Mouse (Mus musculus) ES-Bruce4 (cell line): Measurements from ENCODE around the gene Cfap54. TPM values are rescaled to one million over a fixed set of nuclear protein-coding genes. Genes with fewer than 3 reads are reported as not detected.

Experiments used
- H3K27ac ChIP-seq: 2 replicates; pipeline ENCODE4 v1.5.1; 2012; ENCODE audit warnings: low read length, inconsistent platforms; ENCODE audit not compliant: insufficient read depth
- H3K27me3 ChIP-seq: 2 replicates; pipeline ENCODE4 v1.6.1; 2012; ENCODE audit warnings: mild to moderate bottlenecking, low read length, inconsistent platforms; ENCODE audit not compliant: control insufficient read depth, poor library complexity, insufficient read depth, severe bottlenecking
- H3K36me3 ChIP-seq: 2 replicates; pipeline ENCODE4 v1.6.1; 2012; ENCODE audit warnings: inconsistent platforms, mild to moderate bottlenecking, low read length, moderate library complexity; ENCODE audit not compliant: control insufficient read depth, poor library complexity, insufficient read depth, severe bottlenecking
- H3K4me1 ChIP-seq: one replicate; pipeline ENCODE4 v1.8.1; 2011; ENCODE audit warnings: low read length; ENCODE audit not compliant: control insufficient read depth, insufficient read depth
- H3K4me3 ChIP-seq: 2 replicates; pipeline ENCODE4 v1.5.1; 2011; ENCODE audit warnings: low read depth, mild to moderate bottlenecking, low read length
- H3K9ac ChIP-seq: 2 replicates; pipeline ENCODE4 v1.6.1; 2012; ENCODE audit warnings: low read depth, mild to moderate bottlenecking, inconsistent platforms; ENCODE audit not compliant: poor library complexity, severe bottlenecking
- H3K9me3 ChIP-seq: replicated peaks from 2 replicates; pipeline ENCODE4 v1.6.1; 2012; ENCODE audit warnings: mild to moderate bottlenecking, low read length, inconsistent platforms; ENCODE audit not compliant: control insufficient read depth, poor library complexity, insufficient read depth, severe bottlenecking
- CTCF ChIP-seq: IDR thresholded peaks from one replicate; pipeline ENCODE4 v1.8.1; 2011; ENCODE audit warnings: low read depth, low read length
- EP300 ChIP-seq: IDR thresholded peaks from 2 replicates; pipeline ENCODE4 v1.6.1; 2011; ENCODE audit warnings: low read depth, low read length; ENCODE audit not compliant: insufficient read depth
- POLR2A ChIP-seq: IDR thresholded peaks from one replicate; pipeline ENCODE4 v1.8.1; 2011; ENCODE audit warnings: low read length; ENCODE audit not compliant: insufficient read depth
- polyA plus RNA-seq: library from polyadenylated mRNA; stranded (reverse); fragments of >200 nt; gene quantifications from 2 replicates; pipeline ENCODE4 v1.2.4, GENCODE M21; 2011; ENCODE audit warnings: low read depth; ENCODE audit not compliant: missing spikeins, insufficient read depth, insufficient read length

Cfap54 gene
- polyA plus RNA-seq, 1 experiment, result not detected

- Histone ChIP-seq H3K36me3 (no peaks in the 10 kb centered on the region), H3K27ac (no peak overlapping the region), H3K9ac (no peak overlapping the region), H3K4me1 (no peaks in the 10 kb centered on the region), H3K4me3 (no peak overlapping the region), H3K9me3 (no peaks in the 10 kb centered on the region), H3K27me3 (no peaks in the 10 kb centered on the region)
- TF ChIP-seq EP300 (no peak), POLR2A (no peak)
These were observed 13.7 kb upstream of the Cfap54 start for GRCm38 (mm10) chr10:93094957-93095580.

- H3K9me3 ChIP-seq, result no peaks in the 10 kb centered on the region
- H3K27ac ChIP-seq, result no peak overlapping the region
- H3K4me3 ChIP-seq, result no peak overlapping the region
- H3K9ac ChIP-seq, result no peak overlapping the region
- no peak for TF ChIP-seq POLR2A
- TF ChIP-seq CTCF, result no peak
- no peak for TF ChIP-seq EP300
- no peaks in the 10 kb centered on the region for H3K36me3 ChIP-seq
- H3K27me3 ChIP-seq, result no peaks in the 10 kb centered on the region
- H3K4me1 ChIP-seq, result no peaks in the 10 kb centered on the region
These were observed 10.5 kb upstream of the Cfap54 start for GRCm38 (mm10) chr10:93091928-93092327.

DNA sequence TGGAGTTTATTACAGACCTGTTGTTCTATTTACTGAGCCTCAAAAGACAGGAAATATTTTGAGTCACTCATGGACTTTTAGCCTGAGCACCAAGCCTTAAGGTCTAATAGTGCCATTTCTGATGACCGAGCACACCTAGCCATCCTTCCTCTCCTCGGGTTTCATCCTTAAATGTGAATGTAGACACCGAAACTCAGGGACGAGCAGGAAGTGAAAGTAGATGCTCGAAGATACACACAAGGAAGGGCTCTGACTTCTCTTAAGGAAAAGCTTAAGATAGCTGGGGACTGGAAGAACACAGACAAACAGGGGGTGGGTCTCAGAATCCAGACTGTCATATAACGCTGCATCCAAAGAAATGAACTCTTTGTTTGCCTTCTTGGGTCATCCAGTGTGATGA lies 8.8 kb upstream of the Cfap54 start:
- H3K36me3 ChIP-seq, result no peaks in the 10 kb centered on the region
- no peak overlapping the region for H3K27ac ChIP-seq
- TF ChIP-seq EP300 (no peak), CTCF (no peak), POLR2A (no peak)
- H3K4me1 ChIP-seq, result no peaks in the 10 kb centered on the region
- no peak overlapping the region for H3K4me3 ChIP-seq
- no peaks in the 10 kb centered on the region for H3K27me3 ChIP-seq
- H3K9me3 ChIP-seq, result no peaks in the 10 kb centered on the region
- H3K9ac ChIP-seq, result no peak overlapping the region

- no peak overlapping the region for H3K27ac ChIP-seq
- no peaks in the 10 kb centered on the region for H3K27me3 ChIP-seq
- no peaks in the 10 kb centered on the region for H3K4me1 ChIP-seq
- no peaks in the 10 kb centered on the region for H3K36me3 ChIP-seq
- H3K9ac ChIP-seq, result no peak overlapping the region
- no peak overlapping the region for H3K4me3 ChIP-seq
- H3K9me3 ChIP-seq, result no peaks in the 10 kb centered on the region
- TF ChIP-seq CTCF, result no peak
- no peak for TF ChIP-seq POLR2A
- no peak for TF ChIP-seq EP300
These were observed 7.1 kb upstream of the Cfap54 start for GRCm38 (mm10) chr10:93088396-93089048.

DNA sequence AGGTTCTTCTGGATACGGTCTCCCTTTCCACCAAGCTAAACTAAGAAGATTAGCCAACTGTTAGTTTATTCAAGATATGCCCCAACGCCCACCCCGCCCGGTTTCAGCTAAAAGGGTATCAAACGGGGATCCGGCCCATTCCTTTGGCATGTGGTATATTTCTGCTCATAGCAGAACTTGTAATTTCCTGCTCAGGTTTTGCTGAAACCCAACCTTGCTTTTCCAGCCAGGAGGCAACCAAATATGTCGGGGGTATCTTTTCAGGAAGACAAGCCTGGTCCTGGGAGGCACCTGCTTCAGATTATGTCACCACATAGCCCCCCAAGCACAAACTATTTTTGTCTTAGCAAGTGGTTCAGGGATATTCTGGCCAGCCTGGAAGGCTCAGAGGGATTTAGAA lies 6.1 kb upstream of the Cfap54 start:
- H3K36me3 ChIP-seq, result no peaks in the 10 kb centered on the region
- H3K27ac ChIP-seq, result no peak overlapping the region
- H3K4me1 ChIP-seq, result no peaks in the 10 kb centered on the region
- H3K4me3 ChIP-seq, result no peak overlapping the region
- no peaks in the 10 kb centered on the region for H3K27me3 ChIP-seq
- TF ChIP-seq CTCF (no peak), POLR2A (no peak), EP300 (no peak)
- no peak overlapping the region for H3K9ac ChIP-seq
- no peaks in the 10 kb centered on the region for H3K9me3 ChIP-seq

GRCm38 (mm10) chr10:93083963-93084340 lies 2.5 kb upstream of the Cfap54 start:
- H3K9me3 ChIP-seq, result no peaks in the 10 kb centered on the region
- no peak overlapping the region for H3K27ac ChIP-seq
- no peak overlapping the region for H3K4me3 ChIP-seq
- no peak overlapping the region for H3K9ac ChIP-seq
- TF ChIP-seq EP300, result no peak
- no peak for TF ChIP-seq CTCF
- no peak for TF ChIP-seq POLR2A
- H3K27me3 ChIP-seq, result no peaks in the 10 kb centered on the region
- no peaks in the 10 kb centered on the region for H3K4me1 ChIP-seq
- no peaks in the 10 kb centered on the region for H3K36me3 ChIP-seq
